Mouse (Mus musculus): ENCODE data around the gene Dnah3.

The Dnah3 gene

GRCm38 (mm10) chr7:119937036-119937435 lies 158.0 kb downstream of the Dnah3 start:
- no peak for DNase-seq (ENCODE audit: low spot score)

DNA sequence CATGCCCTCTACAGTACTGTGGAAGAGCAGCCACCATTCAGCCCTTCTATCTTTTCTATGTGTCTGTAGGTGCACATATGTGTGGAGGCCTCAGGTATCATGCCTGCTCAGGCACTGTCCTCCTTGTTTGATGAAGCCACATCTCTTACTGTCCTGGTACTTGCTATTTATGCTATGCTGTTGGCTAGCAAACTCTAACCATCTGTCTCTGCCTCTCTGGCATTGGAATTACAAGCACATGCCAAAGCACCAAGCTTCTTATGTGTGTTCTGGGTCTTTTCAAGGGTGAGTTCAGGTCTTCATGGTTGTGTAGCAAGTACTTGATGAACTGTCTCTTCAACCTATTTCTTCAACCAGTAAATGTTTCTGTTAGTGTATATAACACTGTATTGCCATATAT lies 158.8 kb downstream of the Dnah3 start:
- no peak for DNase-seq (ENCODE audit: low spot score)

GRCm38 (mm10) chr7:119928783-119929440 lies 166.2 kb downstream of the Dnah3 start:
- DNase-seq (ENCODE audit: low spot score), result no peak

DNA sequence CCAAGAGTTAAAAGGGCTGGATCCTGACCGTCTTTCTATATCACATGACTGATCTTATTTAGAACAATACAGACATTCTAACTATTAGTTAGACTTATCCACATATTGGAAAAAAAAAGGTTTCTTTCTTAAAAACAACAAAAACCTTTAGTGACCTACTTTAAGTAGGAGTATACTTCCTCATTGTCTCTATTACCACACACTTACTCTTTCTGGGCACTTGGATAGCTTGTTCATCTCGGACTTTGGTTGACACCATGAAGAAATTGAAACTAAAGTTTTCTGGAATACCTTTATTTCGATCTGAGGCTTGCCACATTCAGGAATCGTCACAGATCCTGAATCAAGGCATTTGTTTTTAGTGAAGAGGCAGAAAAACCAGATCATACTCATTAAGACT lies 174.0 kb downstream of the Dnah3 start:
- DNase-seq (ENCODE audit: low spot score), result no peak

DNA sequence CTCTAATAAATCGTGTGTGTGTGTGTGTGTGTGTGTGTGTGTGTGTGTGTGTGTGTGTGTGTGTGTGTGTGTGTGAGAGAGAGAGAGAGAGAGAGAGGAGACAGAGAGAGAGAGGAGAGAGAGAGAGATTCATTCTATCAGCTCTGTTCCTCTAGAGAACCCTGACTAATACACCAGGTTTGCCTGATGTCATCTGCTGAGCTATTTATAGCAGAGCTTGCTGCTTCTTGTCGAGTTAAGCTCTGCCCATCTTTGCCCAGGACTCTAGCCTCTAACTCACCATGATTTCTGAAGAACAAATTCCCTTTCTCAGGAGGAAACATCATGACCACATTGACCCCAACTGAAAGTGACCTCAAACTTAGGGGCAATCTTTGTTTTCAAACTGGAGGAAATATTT lies 174.6 kb downstream of the Dnah3 start:
- DNase-seq (ENCODE audit: low spot score), result no peak

- DNase-seq (ENCODE audit: low spot score), result no peak
These were observed 183.4 kb downstream of the Dnah3 start for GRCm38 (mm10) chr7:119911727-119912126.

GRCm38 (mm10) chr7:119906523-119907215 lies 188.4 kb downstream of the Dnah3 start:
- no peak for DNase-seq (ENCODE audit: low spot score)

- DNase-seq (ENCODE audit: low spot score), result no peak
These were observed 195.6 kb downstream of the Dnah3 start for GRCm38 (mm10) chr7:119899386-119900057.

DNA sequence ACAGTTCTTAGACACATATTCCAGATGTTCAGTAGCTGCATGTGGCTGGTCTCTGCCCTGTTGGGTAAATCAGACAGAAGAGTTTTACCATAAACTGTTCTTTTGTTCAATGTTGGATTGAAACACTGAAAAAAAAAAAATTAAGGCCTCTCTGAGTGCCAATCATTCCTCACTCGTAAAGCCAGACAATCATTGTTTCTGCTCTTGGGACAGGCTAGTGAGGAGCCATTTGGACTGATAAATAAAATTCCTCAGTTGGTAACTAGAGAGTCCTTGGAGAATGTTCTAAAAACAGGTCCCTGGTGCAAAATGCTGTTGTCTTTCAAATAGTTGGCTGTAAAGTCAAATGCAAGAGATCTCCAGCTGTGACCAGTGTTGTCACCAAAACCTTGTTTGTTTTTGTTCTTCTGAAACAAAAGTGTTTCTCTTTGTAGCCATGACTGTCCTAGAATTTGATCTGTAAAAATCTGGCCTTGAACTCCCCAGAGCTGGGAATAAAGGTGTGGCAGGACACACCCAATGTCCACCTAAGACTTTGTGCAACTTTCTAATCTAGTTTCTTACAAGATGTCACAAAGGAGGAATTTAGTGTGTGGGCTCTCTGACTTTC lies 196.7 kb downstream of the Dnah3 start:
- no peak for DNase-seq (ENCODE audit: low spot score)

DNA sequence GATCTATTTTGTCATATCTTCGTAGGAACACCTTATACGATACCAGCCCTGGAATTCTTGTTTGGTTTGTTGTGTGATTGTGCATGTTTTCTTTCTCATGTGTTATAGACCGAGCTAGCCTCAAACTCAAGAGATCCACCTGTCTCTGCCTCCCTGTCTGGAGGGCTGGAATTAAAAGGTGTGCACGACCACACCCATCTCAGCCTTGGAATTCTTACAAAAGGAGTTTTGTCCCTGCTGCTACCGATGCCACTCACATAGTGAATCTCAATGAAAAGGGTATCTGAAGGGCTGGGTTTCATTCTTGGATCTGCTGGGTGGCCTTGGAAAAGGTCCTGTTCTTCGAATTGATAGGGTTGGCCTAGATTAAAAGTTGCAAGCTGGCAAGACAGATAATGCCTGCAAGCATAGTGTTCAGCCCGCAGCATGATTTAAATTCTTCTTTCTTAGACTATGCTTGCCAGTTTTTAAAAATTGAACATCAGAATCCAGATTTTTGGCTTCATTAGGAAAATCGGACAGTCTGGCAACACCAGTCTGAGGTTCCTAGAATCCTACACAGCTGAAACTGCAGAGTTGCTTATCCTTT lies 197.5 kb downstream of the Dnah3 start:
- no peak for DNase-seq (ENCODE audit: low spot score)

DNA sequence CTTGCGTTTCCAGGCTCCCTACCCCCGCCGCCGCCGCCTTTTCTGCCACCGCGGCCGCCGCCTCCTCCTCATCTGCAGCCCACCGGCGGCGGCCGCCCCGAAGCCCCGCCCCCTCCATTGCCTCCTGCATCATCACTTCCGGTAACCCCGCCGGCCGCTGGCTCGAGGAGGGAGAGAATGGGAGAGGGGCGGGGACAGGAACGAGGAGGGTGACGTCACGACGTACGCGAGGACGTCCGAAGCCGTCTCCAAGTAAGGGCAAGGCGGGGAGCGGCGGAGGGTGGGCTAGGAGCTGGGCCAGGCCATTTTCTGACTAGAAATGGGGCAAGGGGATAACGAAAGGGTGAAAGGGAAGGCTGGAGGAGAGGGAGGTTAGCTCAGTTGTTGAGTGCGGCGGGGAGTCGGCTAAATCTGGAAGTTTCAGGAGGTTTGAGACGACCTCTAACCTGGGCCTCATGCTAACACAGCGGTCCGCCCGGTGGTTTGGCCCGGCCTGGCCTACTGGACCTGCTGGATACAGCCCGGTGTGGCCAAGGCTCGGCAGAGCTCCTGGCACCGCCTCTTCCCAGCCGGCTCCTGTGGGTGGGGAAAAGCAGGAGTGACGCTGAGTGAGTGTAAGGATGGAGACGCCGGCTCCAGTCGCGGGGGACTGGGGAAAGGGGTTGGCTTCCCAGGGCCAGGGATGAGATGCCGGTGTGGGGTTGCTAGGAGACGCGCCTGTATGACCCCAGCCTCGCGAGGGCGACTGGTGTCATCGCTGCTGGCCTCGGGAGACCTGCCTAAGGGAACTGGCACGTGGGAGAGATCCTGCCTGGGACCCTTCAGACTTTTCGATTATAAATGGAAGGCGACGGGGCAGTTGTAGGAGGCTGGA lies 199.2 kb downstream of the Dnah3 start, which contains the start of the genes Lyrm1 and Dcun1d3:
TSS of gene Lyrm1 (plus strand) at position 223 of the 874 bp plus-strand sequence.
TSS of gene Dcun1d3 (minus strand) at position 660 of the 874 bp plus-strand sequence.
- DNase-seq (ENCODE audit: low spot score), result peak; percentile 95

GRCm38 (mm10) chr7:119894818-119895544 lies 200.1 kb downstream of the Dnah3 start:
- no peak for DNase-seq (ENCODE audit: low spot score)

- DNase-seq (ENCODE audit: low spot score), result no peak
These were observed 202.3 kb downstream of the Dnah3 start for GRCm38 (mm10) chr7:119892742-119893141.

DNA sequence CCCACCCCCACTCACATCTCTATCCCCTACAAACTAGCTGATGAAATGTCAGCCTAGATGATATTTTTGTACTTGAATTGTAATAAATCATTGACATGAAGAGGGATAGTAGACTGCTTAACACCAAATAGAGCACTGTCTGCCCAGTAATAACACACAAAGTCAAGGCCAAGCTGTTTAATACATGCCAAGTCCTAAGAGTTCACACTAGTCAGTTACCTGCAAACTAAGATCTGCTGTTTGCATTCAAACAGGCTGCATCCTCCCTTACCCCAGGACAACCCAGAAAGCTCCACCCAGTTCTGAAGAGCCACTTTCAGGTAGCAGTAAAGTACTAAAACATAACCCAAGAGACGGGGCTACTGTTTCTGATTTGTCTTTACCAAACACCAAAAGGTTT lies 202.9 kb downstream of the Dnah3 start:
- DNase-seq (ENCODE audit: low spot score), result no peak

- no peak for DNase-seq (ENCODE audit: low spot score)
These were observed 207.2 kb downstream of the Dnah3 start for GRCm38 (mm10) chr7:119887887-119888286.

DNA sequence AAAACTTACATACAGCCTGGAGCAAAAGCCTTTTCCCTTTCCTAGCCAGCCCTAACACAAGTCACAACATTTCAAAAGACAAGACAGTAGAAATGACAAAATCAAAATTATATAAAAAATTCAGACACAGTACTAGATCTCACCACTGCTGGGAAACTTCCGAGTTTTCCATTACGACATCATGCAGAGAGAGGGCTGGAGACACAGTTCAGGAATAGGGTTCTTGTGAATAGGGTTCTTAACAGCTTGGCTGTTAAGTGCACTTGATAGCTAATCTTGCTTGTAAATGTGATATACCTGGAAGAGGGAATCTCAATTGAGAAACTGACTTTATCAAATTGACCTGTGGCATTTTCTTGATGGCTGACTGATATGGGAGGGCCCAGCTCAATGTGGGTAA lies 213.9 kb downstream of the Dnah3 start:
- no peak for DNase-seq (ENCODE audit: low spot score)

DNA sequence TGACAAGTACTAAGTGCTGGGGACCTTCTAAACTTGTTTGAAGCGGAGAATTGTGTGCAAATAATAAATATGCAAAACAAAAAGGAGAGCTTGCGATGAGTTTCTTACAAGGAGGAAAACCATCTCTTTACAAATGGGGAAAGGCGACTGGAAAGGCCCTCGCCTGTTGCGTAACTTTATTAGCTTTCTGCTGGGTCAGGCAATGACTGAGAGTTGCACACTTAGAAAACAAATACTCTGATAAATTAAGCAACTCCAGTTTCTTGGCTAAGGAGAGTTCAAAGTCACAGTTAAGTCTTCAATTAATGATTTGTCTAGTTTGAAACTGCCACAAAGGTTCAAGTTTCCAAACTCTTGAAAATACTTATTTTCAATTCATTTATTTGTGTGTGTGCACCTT lies 214.7 kb downstream of the Dnah3 start:
- no peak for DNase-seq (ENCODE audit: low spot score)

DNA sequence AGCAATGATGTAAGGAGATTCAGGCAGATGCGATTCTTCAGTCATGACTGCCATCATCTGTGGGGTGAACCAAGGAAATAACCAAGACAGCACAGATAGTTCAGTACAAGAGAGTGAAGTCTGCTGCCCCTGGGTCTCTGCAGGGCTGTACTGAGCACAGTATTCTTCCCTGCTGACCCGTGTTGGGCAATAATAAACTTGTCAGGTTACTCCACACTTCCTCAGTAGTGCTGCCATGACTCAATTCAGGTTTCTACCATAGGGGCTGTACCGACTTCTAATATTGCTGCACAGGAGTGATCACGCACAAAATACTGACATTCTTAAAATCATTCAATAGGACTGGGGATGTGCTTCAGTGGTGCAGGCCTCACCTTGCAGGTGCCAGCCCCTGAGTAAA lies 215.9 kb downstream of the Dnah3 start:
- DNase-seq (ENCODE audit: low spot score), result no peak

- DNase-seq (ENCODE audit: low spot score), result no peak
These were observed 219.2 kb downstream of the Dnah3 start for GRCm38 (mm10) chr7:119875776-119876440.

DNA sequence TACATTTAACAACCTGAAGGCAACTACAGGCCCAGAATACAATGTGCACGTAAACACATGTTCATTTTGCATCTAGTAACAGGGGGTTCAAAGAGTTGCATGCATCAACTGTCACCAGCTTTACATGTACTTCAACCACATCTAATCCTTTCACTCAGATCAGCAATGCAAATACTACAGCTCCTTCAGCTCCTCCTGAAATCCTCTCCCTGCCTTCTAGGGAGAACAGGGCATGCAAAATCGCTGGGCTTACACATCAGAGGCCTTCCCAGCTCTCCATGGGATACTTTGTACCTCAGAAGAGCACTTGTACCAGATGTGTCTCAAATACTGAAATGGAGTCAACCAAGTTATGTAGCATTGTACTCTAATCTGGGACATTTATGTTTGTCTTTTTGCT lies 222.0 kb downstream of the Dnah3 start:
- DNase-seq (ENCODE audit: low spot score), result no peak
